Mouse (Mus musculus): ENCODE measurements around the gene Med25. TPM values are rescaled to one million over a fixed set of nuclear protein-coding genes. Genes with fewer than 3 reads are reported as not detected.

Gene Med25
- polyA plus RNA-seq, 1 experiment from 2014 or later, result 177 TPM

- H3K4me1 ChIP-seq, result peaks cover 51% of the 10 kb centered on the region
- H3K27ac ChIP-seq (replicated peaks), result peak overlapping the region; percentile 100
- H3K9ac ChIP-seq (replicated peaks), result peak overlapping the region; percentile 98
- H3K27me3 ChIP-seq, result no peaks in the 10 kb centered on the region
- peak overlapping the region; percentile 91 for H3K4me2 ChIP-seq (replicated peaks)
- H3K4me3 ChIP-seq, result peak overlapping the region; percentile 95
- no peaks in the 10 kb centered on the region for H3K9me3 ChIP-seq
- H3K36me3 ChIP-seq, result peaks cover 33% of the 10 kb centered on the region
- no peak for ATAC-seq (ENCODE audit: low FRiP score, low read depth)
- WGBS, result 6% methylated on average over 16 of the region's 16 CpGs
Observed at GRCm38 (mm10) chr7:44868465-44868864, 24.0 kb downstream of the Med25 start.

GRCm38 (mm10) chr7:44867802-44868201 lies 24.7 kb downstream of the Med25 start:
- H3K4me1 ChIP-seq, result peaks cover 51% of the 10 kb centered on the region
- 49% methylated on average over 9 of the region's 9 CpGs for WGBS

GRCm38 (mm10) chr7:44867010-44867702 lies 25.4 kb downstream of the Med25 start:
- H3K27ac ChIP-seq (replicated peaks), result no peak overlapping the region; the same call in 1 of the 2 replicates
- no peak for ATAC-seq (ENCODE audit: low FRiP score, low read depth)
- H3K36me3 ChIP-seq, result peaks cover 46% of the 10 kb centered on the region
- H3K4me2 ChIP-seq (replicated peaks), result peak overlapping the region; percentile 91
- peak overlapping the region; percentile 98 for H3K9ac ChIP-seq (replicated peaks)
- H3K9me3 ChIP-seq, result no peaks in the 10 kb centered on the region
- no peaks in the 10 kb centered on the region for H3K27me3 ChIP-seq
- 74% methylated on average over 19 of the region's 19 CpGs for WGBS
- H3K4me1 ChIP-seq, result peaks cover 51% of the 10 kb centered on the region
- H3K4me3 ChIP-seq, result peak overlapping the region; percentile 95

More at GRCm38 (mm10) chr7:44867802-44868201, 24.7 kb downstream of the Med25 start:
- H3K36me3 ChIP-seq, result peaks cover 39% of the 10 kb centered on the region
- no peaks in the 10 kb centered on the region for H3K9me3 ChIP-seq
- ATAC-seq (ENCODE audit: low FRiP score, low read depth), result no peak
- peak overlapping the region; percentile 98 for H3K9ac ChIP-seq (replicated peaks)
- H3K4me3 ChIP-seq, result peak overlapping the region; percentile 95
- no peak overlapping the region for H3K27ac ChIP-seq (replicated peaks)
- H3K4me2 ChIP-seq (replicated peaks), result peak overlapping the region; percentile 91
- H3K27me3 ChIP-seq, result no peaks in the 10 kb centered on the region

- Histone ChIP-seq H3K27ac (replicated peaks) (0 out of 2 replicates have a peak overlapping the region, but pooled peaks have one; percentile 15), H3K4me3 (peak overlapping the region; percentile 95), H3K36me3 (peaks cover 53% of the 10 kb centered on the region), H3K9ac (replicated peaks) (peak overlapping the region; percentile 98; the same call in 1 of the 2 replicates), H3K9me3 (no peaks in the 10 kb centered on the region), H3K27me3 (no peaks in the 10 kb centered on the region), H3K4me2 (replicated peaks) (peak overlapping the region; percentile 91), H3K4me1 (peaks cover 51% of the 10 kb centered on the region)
- ATAC-seq (ENCODE audit: low FRiP score, low read depth), result no peak
- 67% methylated on average over 15 of the region's 15 CpGs for WGBS
Observed at GRCm38 (mm10) chr7:44866276-44867009, 26.1 kb downstream of the Med25 start.

GRCm38 (mm10) chr7:44864595-44865542 lies 27.6 kb downstream of the Med25 start:
- H3K4me1 ChIP-seq, result peaks cover 48% of the 10 kb centered on the region

GRCm38 (mm10) chr7:44863982-44864494 lies 28.5 kb downstream of the Med25 start:
- no peak for ATAC-seq (ENCODE audit: low FRiP score, low read depth)
- Histone ChIP-seq H3K9me3 (no peaks in the 10 kb centered on the region), H3K27ac (replicated peaks) (no peak overlapping the region), H3K4me2 (replicated peaks) (no peak overlapping the region), H3K9ac (replicated peaks) (no peak overlapping the region), H3K36me3 (peaks cover 61% of the 10 kb centered on the region), H3K4me3 (no peak overlapping the region), H3K4me1 (peaks cover 48% of the 10 kb centered on the region), H3K27me3 (no peaks in the 10 kb centered on the region)
- WGBS, result 85% methylated on average over 11 of the region's 11 CpGs

More at GRCm38 (mm10) chr7:44864595-44865542, 27.6 kb downstream of the Med25 start:
- Histone ChIP-seq H3K9ac (replicated peaks) (no peak overlapping the region), H3K36me3 (peaks cover 57% of the 10 kb centered on the region), H3K27ac (replicated peaks) (0 out of 2 replicates have a peak overlapping the region, but pooled peaks have one; percentile 2), H3K4me2 (replicated peaks) (no peak overlapping the region), H3K9me3 (no peaks in the 10 kb centered on the region), H3K27me3 (no peaks in the 10 kb centered on the region), H3K4me3 (no peak overlapping the region)
- 86% methylated on average over 24 of the region's 24 CpGs for WGBS
- no peak for ATAC-seq (ENCODE audit: low FRiP score, low read depth)

- H3K4me2 ChIP-seq (replicated peaks), result no peak overlapping the region
Observed at GRCm38 (mm10) chr7:44863210-44863609, 29.3 kb downstream of the Med25 start.

GRCm38 (mm10) chr7:44862434-44862833 lies 30.1 kb downstream of the Med25 start:
- no peak overlapping the region for H3K9ac ChIP-seq (replicated peaks)
- peaks cover 49% of the 10 kb centered on the region for H3K4me1 ChIP-seq
- no peaks in the 10 kb centered on the region for H3K9me3 ChIP-seq
- ATAC-seq (ENCODE audit: low FRiP score, low read depth), result no peak
- H3K27ac ChIP-seq (replicated peaks), result no peak overlapping the region
- H3K27me3 ChIP-seq, result no peaks in the 10 kb centered on the region
- no peak overlapping the region for H3K4me3 ChIP-seq
- WGBS, result 90% methylated on average over 8 of the region's 8 CpGs
- H3K36me3 ChIP-seq, result peaks cover 61% of the 10 kb centered on the region
- H3K4me2 ChIP-seq (replicated peaks), result no peak overlapping the region

More at GRCm38 (mm10) chr7:44863210-44863609, 29.3 kb downstream of the Med25 start:
- peaks cover 51% of the 10 kb centered on the region for H3K4me1 ChIP-seq
- H3K9me3 ChIP-seq, result no peaks in the 10 kb centered on the region
- H3K27ac ChIP-seq (replicated peaks), result no peak overlapping the region
- H3K36me3 ChIP-seq, result peaks cover 61% of the 10 kb centered on the region
- WGBS, result 91% methylated on average over 14 of the region's 14 CpGs
- no peaks in the 10 kb centered on the region for H3K27me3 ChIP-seq
- ATAC-seq (ENCODE audit: low FRiP score, low read depth), result no peak
- H3K9ac ChIP-seq (replicated peaks), result no peak overlapping the region
- no peak overlapping the region for H3K4me3 ChIP-seq

- WGBS, result 83% methylated on average over 14 of the region's 14 CpGs
- no peak overlapping the region for H3K9ac ChIP-seq (replicated peaks)
Observed at GRCm38 (mm10) chr7:44861429-44861816, 31.1 kb downstream of the Med25 start.

GRCm38 (mm10) chr7:44860576-44861428 lies 31.7 kb downstream of the Med25 start:
- Histone ChIP-seq H3K27ac (replicated peaks) (peak overlapping the region; percentile 52), H3K4me3 (0 out of 2 replicates have a peak overlapping the region, but pooled peaks have one; percentile 18), H3K4me2 (replicated peaks) (no peak overlapping the region), H3K4me1 (peaks cover 38% of the 10 kb centered on the region), H3K9me3 (no peaks in the 10 kb centered on the region), H3K36me3 (peaks cover 52% of the 10 kb centered on the region), H3K9ac (replicated peaks) (peak overlapping the region; percentile 50; the same call in 1 of the 2 replicates), H3K27me3 (no peaks in the 10 kb centered on the region)
- ATAC-seq (ENCODE audit: low FRiP score, low read depth), result peak; percentile 5; the same call in 1 of the 2 replicates
- 61% methylated on average over 22 of the region's 22 CpGs for WGBS

More at GRCm38 (mm10) chr7:44861429-44861816, 31.1 kb downstream of the Med25 start:
- Histone ChIP-seq H3K27me3 (no peaks in the 10 kb centered on the region), H3K4me3 (no peak overlapping the region), H3K27ac (replicated peaks) (peak overlapping the region; percentile 52), H3K4me2 (replicated peaks) (no peak overlapping the region), H3K9me3 (no peaks in the 10 kb centered on the region), H3K4me1 (peaks cover 42% of the 10 kb centered on the region), H3K36me3 (peaks cover 57% of the 10 kb centered on the region)
- no peak for ATAC-seq (ENCODE audit: low FRiP score, low read depth)
